Mouse (Mus musculus): ENCODE measurements around the gene Cep85l. TPM values are rescaled to one million over a fixed set of nuclear protein-coding genes. Genes with fewer than 3 reads are reported as not detected.

Gene Cep85l
- polyA plus RNA-seq, 1 experiment from 2014 or later = 5.4 TPM

DNA sequence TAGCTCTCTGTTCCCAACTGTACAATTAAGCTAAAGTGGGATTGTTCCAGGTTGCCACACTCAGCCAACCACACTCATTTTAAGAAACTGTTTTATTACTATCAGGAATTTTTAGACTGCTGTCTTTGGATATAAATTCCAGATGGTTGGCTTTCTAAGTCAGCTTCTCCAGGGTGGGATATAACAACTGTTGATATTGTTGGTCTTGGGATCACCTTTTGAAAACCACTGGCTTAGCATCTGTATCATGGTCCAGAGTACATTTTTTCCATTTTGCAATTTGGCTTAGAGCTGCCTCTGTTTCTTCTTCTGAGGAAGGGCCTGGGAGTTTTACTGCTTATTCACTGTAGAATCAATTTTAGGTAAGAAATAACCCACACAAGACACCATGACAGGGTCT is 40.3 kb upstream of the Cep85l start:
- H3K4me1 ChIP-seq (ENCODE audit: insufficient read depth) = peaks cover 9% of the 10 kb centered on the region
- H3K27ac ChIP-seq (ENCODE audit: low read depth) = no peak overlapping the region
- H3K4me3 ChIP-seq (ENCODE audit: low read depth, low read length) = no peak overlapping the region
- DNase-seq = no peak
- no peaks in the 10 kb centered on the region for H3K9me3 ChIP-seq (ENCODE audit: low read length)
- no peaks in the 10 kb centered on the region for H3K36me3 ChIP-seq (replicated peaks; ENCODE audit: insufficient read depth, low read length)
- no peaks in the 10 kb centered on the region for H3K27me3 ChIP-seq (ENCODE audit: insufficient read depth, low read length)
- no peak for TF ChIP-seq CTCF (IDR thresholded peaks at IDR 0.05; ENCODE audit: low read depth)
- no peak for TF ChIP-seq EP300 (IDR thresholded peaks at IDR 0.05; ENCODE audit: low read depth)
- no peak overlapping the region for H3K4me2 ChIP-seq (ENCODE audit: low read depth, low read length)
- ATAC-seq = no peak
- no peak overlapping the region for H3K9ac ChIP-seq (replicated peaks)

DNA sequence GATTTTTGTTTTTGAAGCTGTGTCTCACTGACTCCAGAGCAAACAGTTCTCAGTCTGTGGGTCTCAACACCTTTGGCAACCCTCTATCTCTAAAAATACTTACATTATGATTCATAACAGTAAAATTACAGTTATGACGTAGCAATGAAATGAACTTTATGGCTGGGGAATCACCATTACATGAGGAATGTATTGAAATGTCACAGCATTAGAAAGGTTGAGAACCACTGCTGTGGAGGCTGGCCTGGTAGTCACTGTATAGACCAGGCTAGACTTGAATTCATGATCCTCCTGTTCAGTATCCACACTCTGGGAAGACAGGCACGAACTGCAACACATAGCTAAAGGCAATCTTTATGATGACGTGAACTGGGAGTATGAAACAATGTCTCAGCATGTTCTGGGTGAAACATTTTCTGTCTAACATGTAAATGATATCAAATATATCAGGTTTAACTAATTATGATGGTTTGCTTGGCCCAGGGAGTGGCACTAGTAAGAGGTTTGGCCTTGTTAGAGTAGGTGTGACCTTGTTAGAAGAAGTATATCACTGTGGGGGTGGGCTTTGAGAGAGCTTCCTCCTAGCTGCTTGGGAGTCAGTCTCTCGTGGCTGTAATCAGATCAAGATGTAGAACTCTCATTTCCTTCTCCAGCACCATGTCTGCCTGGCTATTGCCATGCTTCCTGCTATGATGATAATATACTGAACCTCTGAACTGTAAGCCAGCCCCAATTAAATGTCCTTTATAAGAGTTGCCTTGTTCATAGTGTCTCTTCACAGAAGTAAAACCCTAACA is 39.6 kb upstream of the Cep85l start:
- no peak overlapping the region for H3K27ac ChIP-seq (ENCODE audit: low read depth)
- no peak for TF ChIP-seq CTCF (IDR thresholded peaks at IDR 0.05; ENCODE audit: low read depth)
- no peak for TF ChIP-seq EP300 (IDR thresholded peaks at IDR 0.05; ENCODE audit: low read depth)
- H3K9ac ChIP-seq (replicated peaks) = no peak overlapping the region
- no peaks in the 10 kb centered on the region for H3K27me3 ChIP-seq (ENCODE audit: insufficient read depth, low read length)
- no peak overlapping the region for H3K4me2 ChIP-seq (ENCODE audit: low read depth, low read length)
- 60% methylated on average over 4 of the region's 4 CpGs for WGBS (ENCODE audit: insufficient replicate concordance)
- H3K4me3 ChIP-seq (ENCODE audit: low read depth, low read length) = no peak overlapping the region
- H3K4me1 ChIP-seq (ENCODE audit: insufficient read depth) = peaks cover 9% of the 10 kb centered on the region
- ATAC-seq = no peak
- H3K36me3 ChIP-seq (replicated peaks; ENCODE audit: insufficient read depth, low read length) = no peaks in the 10 kb centered on the region
- no peaks in the 10 kb centered on the region for H3K9me3 ChIP-seq (ENCODE audit: low read length)
- no peak for DNase-seq

GRCm38 (mm10) chr10:53417015-53417414 is 37.3 kb upstream of the Cep85l start:
- no peaks in the 10 kb centered on the region for H3K27me3 ChIP-seq (ENCODE audit: insufficient read depth, low read length)
- TF ChIP-seq CTCF (IDR thresholded peaks at IDR 0.05; ENCODE audit: low read depth) (no peak), EP300 (IDR thresholded peaks at IDR 0.05; ENCODE audit: low read depth) (no peak)
- H3K27ac ChIP-seq (ENCODE audit: low read depth) = no peak overlapping the region
- ATAC-seq (no peak), DNase-seq (no peak)
- no peaks in the 10 kb centered on the region for H3K9me3 ChIP-seq (ENCODE audit: low read length)
- no peaks in the 10 kb centered on the region for H3K36me3 ChIP-seq (replicated peaks; ENCODE audit: insufficient read depth, low read length)
- no peak overlapping the region for H3K4me2 ChIP-seq (ENCODE audit: low read depth, low read length)
- H3K9ac ChIP-seq (replicated peaks) = no peak overlapping the region
- H3K4me1 ChIP-seq (ENCODE audit: insufficient read depth) = peaks cover 6% of the 10 kb centered on the region
- H3K4me3 ChIP-seq (ENCODE audit: low read depth, low read length) = no peak overlapping the region
- WGBS (ENCODE audit: insufficient replicate concordance) = 36% methylated on average over 2 of the region's 2 CpGs

DNA sequence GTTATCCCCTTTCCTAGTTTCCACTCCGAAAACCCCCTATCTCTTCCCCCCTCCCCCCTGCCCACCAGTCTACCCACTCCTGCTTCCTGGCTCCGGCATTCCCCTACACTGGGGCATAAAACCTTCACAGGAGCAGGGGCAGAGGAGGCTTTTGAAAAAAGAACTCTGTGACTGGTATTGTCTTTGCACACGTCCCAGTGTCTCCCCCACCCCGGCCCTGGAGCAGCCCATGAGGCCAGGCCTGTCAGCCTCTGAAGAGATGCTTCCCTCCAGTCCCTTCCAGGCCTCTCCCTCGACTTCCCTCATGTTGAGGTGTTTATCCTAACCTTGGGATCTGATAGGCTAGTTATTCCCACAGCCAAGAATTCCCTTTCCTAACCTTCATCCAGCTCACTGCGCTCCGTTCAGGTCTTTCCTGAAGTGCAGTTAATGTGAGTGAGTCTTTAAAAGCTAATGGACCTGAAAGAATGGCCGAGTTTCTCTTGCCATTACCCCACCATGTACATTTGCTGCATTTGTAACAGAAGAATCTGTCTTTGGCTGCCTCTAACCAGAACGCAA is 36.5 kb upstream of the Cep85l start:
- TF ChIP-seq CTCF (IDR thresholded peaks at IDR 0.05; ENCODE audit: low read depth) (no peak), EP300 (IDR thresholded peaks at IDR 0.05; ENCODE audit: low read depth) (no peak)
- WGBS (ENCODE audit: insufficient replicate concordance) = 71% methylated on average over 9 of the region's 9 CpGs
- no peak overlapping the region for H3K9ac ChIP-seq (replicated peaks)
- H3K4me2 ChIP-seq (ENCODE audit: low read depth, low read length) = no peak overlapping the region
- no peaks in the 10 kb centered on the region for H3K36me3 ChIP-seq (replicated peaks; ENCODE audit: insufficient read depth, low read length)
- no peak overlapping the region for H3K27ac ChIP-seq (ENCODE audit: low read depth)
- DNase-seq = no peak
- H3K27me3 ChIP-seq (ENCODE audit: insufficient read depth, low read length) = no peaks in the 10 kb centered on the region
- no peak for ATAC-seq
- H3K4me3 ChIP-seq (ENCODE audit: low read depth, low read length) = no peak overlapping the region
- no peaks in the 10 kb centered on the region for H3K4me1 ChIP-seq (ENCODE audit: insufficient read depth)
- no peaks in the 10 kb centered on the region for H3K9me3 ChIP-seq (ENCODE audit: low read length)

- 77% methylated on average over 9 of the region's 9 CpGs for WGBS (ENCODE audit: insufficient replicate concordance)
- no peaks in the 10 kb centered on the region for H3K36me3 ChIP-seq (replicated peaks; ENCODE audit: insufficient read depth, low read length)
- H3K4me3 ChIP-seq (ENCODE audit: low read depth, low read length) = no peak overlapping the region
- no peak overlapping the region for H3K4me2 ChIP-seq (ENCODE audit: low read depth, low read length)
- no peaks in the 10 kb centered on the region for H3K4me1 ChIP-seq (ENCODE audit: insufficient read depth)
- no peak for DNase-seq
- no peak overlapping the region for H3K9ac ChIP-seq (replicated peaks)
- no peaks in the 10 kb centered on the region for H3K27me3 ChIP-seq (ENCODE audit: insufficient read depth, low read length)
- no peaks in the 10 kb centered on the region for H3K9me3 ChIP-seq (ENCODE audit: low read length)
- no peak for ATAC-seq
- TF ChIP-seq CTCF (IDR thresholded peaks at IDR 0.05; ENCODE audit: low read depth) = no peak
- no peak for TF ChIP-seq EP300 (IDR thresholded peaks at IDR 0.05; ENCODE audit: low read depth)
- H3K27ac ChIP-seq (ENCODE audit: low read depth) = no peak overlapping the region
Observed at GRCm38 (mm10) chr10:53415252-53415651, 35.5 kb upstream of the Cep85l start.

DNA sequence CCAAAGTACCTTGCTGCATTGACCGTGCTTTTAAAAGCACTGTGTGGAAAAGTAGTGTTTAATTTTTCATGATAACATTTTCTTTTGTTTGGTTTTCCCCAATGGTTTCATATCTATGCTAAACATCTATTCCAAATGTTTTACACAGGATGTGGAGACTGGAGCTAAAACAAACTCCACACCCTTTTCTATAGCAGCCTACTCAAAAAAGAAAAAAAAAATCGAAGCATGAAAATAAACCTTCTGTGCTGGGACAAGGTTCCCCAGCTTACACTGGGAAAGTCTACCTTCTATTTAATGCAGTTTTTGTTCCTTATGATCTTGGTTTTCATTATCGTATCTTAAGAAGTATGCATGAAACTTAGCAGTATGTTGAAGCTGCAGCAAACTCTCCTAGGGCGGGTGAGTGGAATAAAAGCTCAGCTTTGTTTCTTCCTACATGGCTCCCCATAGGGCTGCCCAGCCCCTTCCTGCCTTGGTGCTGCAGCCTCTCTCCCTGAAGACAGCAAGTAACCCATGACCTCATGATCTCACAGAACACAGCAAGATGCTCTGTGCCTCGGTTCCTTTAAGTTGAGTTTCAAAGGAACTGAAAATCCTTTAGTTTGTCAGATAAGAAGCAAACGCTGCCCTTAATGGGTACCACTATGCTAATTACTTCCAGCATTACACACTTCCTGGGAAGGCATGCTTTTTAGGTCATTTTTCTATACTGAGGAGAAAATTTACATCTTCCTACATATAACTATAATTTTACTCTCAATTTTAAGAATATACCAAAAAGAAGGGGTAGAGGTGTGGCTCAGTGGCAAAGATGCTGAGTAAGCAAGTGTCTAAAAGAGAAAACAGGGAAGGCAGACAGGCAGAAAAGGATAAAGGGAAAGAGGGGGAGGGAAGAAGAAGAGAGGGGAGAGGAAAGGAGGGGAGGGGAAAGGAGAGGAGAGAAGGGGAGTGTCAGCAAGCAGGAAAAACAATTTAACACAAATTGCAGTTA is 34.6 kb upstream of the Cep85l start:
- DNase-seq (no peak), ATAC-seq (no peak)
- Histone ChIP-seq H3K4me3 (ENCODE audit: low read depth, low read length) (no peak overlapping the region), H3K4me1 (ENCODE audit: insufficient read depth) (no peaks in the 10 kb centered on the region), H3K27ac (ENCODE audit: low read depth) (no peak overlapping the region), H3K9ac (replicated peaks) (no peak overlapping the region), H3K4me2 (ENCODE audit: low read depth, low read length) (no peak overlapping the region), H3K36me3 (replicated peaks; ENCODE audit: insufficient read depth, low read length) (no peaks in the 10 kb centered on the region), H3K27me3 (ENCODE audit: insufficient read depth, low read length) (no peaks in the 10 kb centered on the region), H3K9me3 (ENCODE audit: low read length) (no peaks in the 10 kb centered on the region)
- WGBS (ENCODE audit: insufficient replicate concordance) = 39% methylated on average over 6 of the region's 6 CpGs
- TF ChIP-seq CTCF (IDR thresholded peaks at IDR 0.05; ENCODE audit: low read depth) (no peak), EP300 (IDR thresholded peaks at IDR 0.05; ENCODE audit: low read depth) (no peak)

All from liver, postnatal 0 days (tissue).